Mouse (Mus musculus): ENCODE results near the gene Gabrd. TPM values are rescaled to one million over a fixed set of nuclear protein-coding genes. Genes with fewer than 3 reads are reported as not detected.

Gene Gabrd
- polyA plus RNA-seq, 1 experiment from 2014 or later = 0.46 TPM

- WGBS = 91% methylated on average over 6 of the region's 6 CpGs
- H3K4me2 ChIP-seq (ENCODE audit: low read length) = no peak overlapping the region
Measured at GRCm38 (mm10) chr4:155354035-155354434, 43.9 kb downstream of the Gabrd start.

DNA sequence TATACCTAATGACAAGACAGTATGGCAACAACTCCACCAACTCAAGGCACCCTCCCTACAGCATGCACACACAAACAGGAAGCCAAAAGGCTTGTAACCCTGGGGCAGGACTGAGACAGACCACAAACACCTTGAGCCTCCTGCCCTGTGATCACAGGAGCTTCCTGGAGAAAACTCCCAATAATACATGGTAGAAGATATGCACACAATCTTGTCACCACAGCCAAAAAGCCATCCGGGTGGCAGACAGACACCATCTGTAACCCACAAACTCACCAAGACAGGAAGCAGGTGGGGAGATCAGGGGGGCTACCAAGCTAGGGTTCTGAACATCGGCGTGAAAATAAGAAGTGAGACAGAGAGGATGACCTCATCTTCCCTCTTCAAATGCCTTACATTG, 45.3 kb downstream of the Gabrd start:
- H3K9ac ChIP-seq (ENCODE audit: low read depth, low read length) = no peak overlapping the region
- H3K27me3 ChIP-seq (replicated peaks; ENCODE audit: control insufficient read depth, insufficient read depth, low read length) = no peaks in the 10 kb centered on the region
- ATAC-seq = no peak
- 92% methylated on average over 3 of the region's 3 CpGs for WGBS
- no peaks in the 10 kb centered on the region for H3K4me1 ChIP-seq (ENCODE audit: control insufficient read depth, insufficient read depth, low read depth, low read length)
- no peaks in the 10 kb centered on the region for H3K36me3 ChIP-seq (ENCODE audit: control insufficient read depth, insufficient read depth, low read length)
- no peak overlapping the region for H3K4me2 ChIP-seq (ENCODE audit: low read length)
- no peaks in the 10 kb centered on the region for H3K9me3 ChIP-seq (ENCODE audit: control insufficient read depth, low read length)
- H3K27ac ChIP-seq (ENCODE audit: low read depth, low read length) = no peak overlapping the region
- no peak overlapping the region for H3K4me3 ChIP-seq (ENCODE audit: low read length)

More at GRCm38 (mm10) chr4:155354035-155354434, 43.9 kb downstream of the Gabrd start:
- Histone ChIP-seq H3K9me3 (ENCODE audit: control insufficient read depth, low read length) (no peaks in the 10 kb centered on the region), H3K27me3 (replicated peaks; ENCODE audit: control insufficient read depth, insufficient read depth, low read length) (peaks cover 8% of the 10 kb centered on the region), H3K36me3 (ENCODE audit: control insufficient read depth, insufficient read depth, low read length) (no peaks in the 10 kb centered on the region), H3K27ac (ENCODE audit: low read depth, low read length) (no peak overlapping the region), H3K4me1 (ENCODE audit: control insufficient read depth, insufficient read depth, low read depth, low read length) (no peaks in the 10 kb centered on the region), H3K4me3 (ENCODE audit: low read length) (no peak overlapping the region), H3K9ac (ENCODE audit: low read depth, low read length) (no peak overlapping the region)
- no peak for ATAC-seq

GRCm38 (mm10) chr4:155346350-155346749, 51.6 kb downstream of the Gabrd start:
- peak overlapping the region; percentile 89 for H3K27ac ChIP-seq (ENCODE audit: low read depth, low read length)
- H3K9ac ChIP-seq (ENCODE audit: low read depth, low read length) = no peak overlapping the region; the same call in 1 of the 2 replicates
- peaks cover 17% of the 10 kb centered on the region for H3K4me1 ChIP-seq (ENCODE audit: control insufficient read depth, insufficient read depth, low read depth, low read length)
- no peaks in the 10 kb centered on the region for H3K36me3 ChIP-seq (ENCODE audit: control insufficient read depth, insufficient read depth, low read length)
- no peak overlapping the region for H3K4me3 ChIP-seq (ENCODE audit: low read length)
- no peaks in the 10 kb centered on the region for H3K27me3 ChIP-seq (replicated peaks; ENCODE audit: control insufficient read depth, insufficient read depth, low read length)
- no peak for ATAC-seq
- H3K9me3 ChIP-seq (ENCODE audit: control insufficient read depth, low read length) = no peaks in the 10 kb centered on the region
- 88% methylated on average over 12 of the region's 12 CpGs for WGBS
- no peak overlapping the region; the same call in 1 of the 2 replicates for H3K4me2 ChIP-seq (ENCODE audit: low read length)

- Histone ChIP-seq H3K4me1 (ENCODE audit: control insufficient read depth, insufficient read depth, low read depth, low read length) (peaks cover 17% of the 10 kb centered on the region), H3K27me3 (replicated peaks; ENCODE audit: control insufficient read depth, insufficient read depth, low read length) (no peaks in the 10 kb centered on the region), H3K4me2 (ENCODE audit: low read length) (peak overlapping the region; percentile 89), H3K27ac (ENCODE audit: low read depth, low read length) (peak overlapping the region; percentile 89), H3K9ac (ENCODE audit: low read depth, low read length) (peak overlapping the region; percentile 80), H3K9me3 (ENCODE audit: control insufficient read depth, low read length) (no peaks in the 10 kb centered on the region), H3K4me3 (ENCODE audit: low read length) (peak overlapping the region; percentile 71), H3K36me3 (ENCODE audit: control insufficient read depth, insufficient read depth, low read length) (no peaks in the 10 kb centered on the region)
- under 1% methylated on average over 16 of the region's 16 CpGs for WGBS
- ATAC-seq = peak; percentile 93
Measured at GRCm38 (mm10) chr4:155345608-155345953, 52.3 kb downstream of the Gabrd start.

GRCm38 (mm10) chr4:155344716-155345607, 53.0 kb downstream of the Gabrd start:
- H3K36me3 ChIP-seq (ENCODE audit: control insufficient read depth, insufficient read depth, low read length) = no peaks in the 10 kb centered on the region
- H3K4me2 ChIP-seq (ENCODE audit: low read length) = peak overlapping the region; percentile 89
- peak overlapping the region; percentile 80 for H3K9ac ChIP-seq (ENCODE audit: low read depth, low read length)
- peak overlapping the region; percentile 89 for H3K27ac ChIP-seq (ENCODE audit: low read depth, low read length)
- WGBS = 3% methylated on average over 47 of the region's 47 CpGs
- peak; percentile 66 for ATAC-seq
- H3K9me3 ChIP-seq (ENCODE audit: control insufficient read depth, low read length) = no peaks in the 10 kb centered on the region
- H3K4me1 ChIP-seq (ENCODE audit: control insufficient read depth, insufficient read depth, low read depth, low read length) = peaks cover 17% of the 10 kb centered on the region
- H3K4me3 ChIP-seq (ENCODE audit: low read length) = peak overlapping the region; percentile 71
- H3K27me3 ChIP-seq (replicated peaks; ENCODE audit: control insufficient read depth, insufficient read depth, low read length) = no peaks in the 10 kb centered on the region

GRCm38 (mm10) chr4:155344299-155344600, 53.7 kb downstream of the Gabrd start:
- Histone ChIP-seq H3K4me1 (ENCODE audit: control insufficient read depth, insufficient read depth, low read depth, low read length) (peaks cover 17% of the 10 kb centered on the region), H3K4me3 (ENCODE audit: low read length) (peak overlapping the region; percentile 71), H3K27ac (ENCODE audit: low read depth, low read length) (peak overlapping the region; percentile 89), H3K9ac (ENCODE audit: low read depth, low read length) (peak overlapping the region; percentile 80), H3K36me3 (ENCODE audit: control insufficient read depth, insufficient read depth, low read length) (no peaks in the 10 kb centered on the region), H3K27me3 (replicated peaks; ENCODE audit: control insufficient read depth, insufficient read depth, low read length) (no peaks in the 10 kb centered on the region), H3K9me3 (ENCODE audit: control insufficient read depth, low read length) (no peaks in the 10 kb centered on the region), H3K4me2 (ENCODE audit: low read length) (peak overlapping the region; percentile 89)
- WGBS = 24% methylated on average over 3 of the region's 3 CpGs
- ATAC-seq = no peak

DNA sequence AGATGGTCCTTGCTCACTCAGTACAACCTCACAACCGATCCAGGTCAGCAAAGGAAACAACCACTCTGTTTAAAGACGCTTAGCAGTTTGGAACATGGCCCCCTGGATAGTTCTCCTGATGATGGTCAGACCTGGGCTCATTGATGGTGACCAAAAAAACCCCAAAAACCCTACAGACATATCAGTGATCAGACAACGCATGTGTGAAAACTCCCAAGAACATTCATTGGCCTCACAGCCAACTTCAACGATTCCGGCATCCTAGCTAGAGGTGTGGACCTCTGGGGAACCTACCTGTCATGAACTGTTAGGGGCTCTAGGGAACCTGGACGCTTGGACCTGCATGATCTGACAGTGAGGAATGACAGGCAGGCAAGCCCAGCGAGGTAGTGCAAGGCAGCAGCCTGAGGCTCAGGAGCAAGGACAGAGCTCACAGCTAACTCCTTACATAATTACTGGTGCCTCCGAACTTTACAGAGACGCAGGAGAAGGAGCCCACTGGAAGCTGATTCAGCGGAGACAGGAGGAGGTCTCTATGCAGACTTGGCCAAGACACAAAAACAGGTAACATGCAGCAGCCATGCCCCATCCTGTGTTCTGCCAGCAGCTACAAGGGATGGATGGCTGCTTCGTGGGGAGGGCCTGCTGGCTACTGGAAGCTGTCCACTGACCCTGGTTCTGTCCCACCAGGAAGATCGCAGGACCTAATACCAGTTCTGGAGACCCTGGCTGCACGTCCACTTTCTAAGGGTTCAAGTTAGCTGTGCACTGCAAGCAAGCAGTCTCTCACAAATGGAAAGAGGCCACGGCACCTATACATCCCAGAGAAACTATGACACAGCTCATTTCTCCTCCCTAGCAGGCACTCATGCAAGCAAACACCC, 54.3 kb downstream of the Gabrd start:
- Histone ChIP-seq H3K4me2 (ENCODE audit: low read length) (peak overlapping the region; percentile 89), H3K27me3 (replicated peaks; ENCODE audit: control insufficient read depth, insufficient read depth, low read length) (no peaks in the 10 kb centered on the region), H3K9ac (ENCODE audit: low read depth, low read length) (peak overlapping the region; percentile 80), H3K9me3 (ENCODE audit: control insufficient read depth, low read length) (no peaks in the 10 kb centered on the region), H3K4me1 (ENCODE audit: control insufficient read depth, insufficient read depth, low read depth, low read length) (peaks cover 17% of the 10 kb centered on the region), H3K36me3 (ENCODE audit: control insufficient read depth, insufficient read depth, low read length) (no peaks in the 10 kb centered on the region), H3K27ac (ENCODE audit: low read depth, low read length) (peak overlapping the region; percentile 89), H3K4me3 (ENCODE audit: low read length) (peak overlapping the region; percentile 71)
- no peak for ATAC-seq
- WGBS = 68% methylated on average over 14 of the region's 14 CpGs

GRCm38 (mm10) chr4:155336284-155337050, 61.4 kb downstream of the Gabrd start:
- no peak overlapping the region for H3K4me3 ChIP-seq (ENCODE audit: low read length)
- no peak overlapping the region for H3K27ac ChIP-seq (ENCODE audit: low read depth, low read length)
- no peaks in the 10 kb centered on the region for H3K9me3 ChIP-seq (ENCODE audit: control insufficient read depth, low read length)
- no peaks in the 10 kb centered on the region for H3K36me3 ChIP-seq (ENCODE audit: control insufficient read depth, insufficient read depth, low read length)
- H3K27me3 ChIP-seq (replicated peaks; ENCODE audit: control insufficient read depth, insufficient read depth, low read length) = no peaks in the 10 kb centered on the region
- no peaks in the 10 kb centered on the region for H3K4me1 ChIP-seq (ENCODE audit: control insufficient read depth, insufficient read depth, low read depth, low read length)
- ATAC-seq = no peak
- H3K9ac ChIP-seq (ENCODE audit: low read depth, low read length) = no peak overlapping the region
- 89% methylated on average over 12 of the region's 12 CpGs for whole genome bisulfite sequencing
- no peak overlapping the region for H3K4me2 ChIP-seq (ENCODE audit: low read length)

Measured in hindbrain, embryonic 16.5 days (tissue).